Mouse (Mus musculus) fat pad, adult 2 months (tissue): ENCODE measurements around the gene Zfp423.

ENCODE experiments used
- DNase-seq: peaks from one replicate; pipeline ENCODE4 v3.0.0-alpha.2; 2011; ENCODE audit warnings: low read depth, low spot score; ENCODE audit errors: extremely low read depth

Zfp423 gene

GRCm38 (mm10) chr8:87753148-87753547, 206.2 kb downstream of the Zfp423 start:
- DNase-seq, result no peak

GRCm38 (mm10) chr8:87752710-87753109, 206.7 kb downstream of the Zfp423 start:
- DNase-seq, result no peak

- DNase-seq, result no peak
Measured at GRCm38 (mm10) chr8:87747582-87747981, 211.8 kb downstream of the Zfp423 start.

- DNase-seq, result no peak
Measured at GRCm38 (mm10) chr8:87747142-87747541, 212.3 kb downstream of the Zfp423 start.

GRCm38 (mm10) chr8:87746072-87746471, 213.3 kb downstream of the Zfp423 start:
- DNase-seq, result no peak

- DNase-seq, result peak; percentile 47
Measured at GRCm38 (mm10) chr8:87745125-87745698, 214.2 kb downstream of the Zfp423 start.

- DNase-seq, result no peak
Measured at GRCm38 (mm10) chr8:87744556-87744955, 214.8 kb downstream of the Zfp423 start.

- DNase-seq, result peak; percentile 43
Measured at GRCm38 (mm10) chr8:87742016-87742415, 217.4 kb downstream of the Zfp423 start.

- DNase-seq, result no peak
Measured at GRCm38 (mm10) chr8:87740946-87741530, 218.4 kb downstream of the Zfp423 start.

GRCm38 (mm10) chr8:87737900-87738299, 221.5 kb downstream of the Zfp423 start:
- DNase-seq, result peak; percentile 77

GRCm38 (mm10) chr8:87734902-87735301, 224.5 kb downstream of the Zfp423 start:
- DNase-seq, result no peak

- DNase-seq, result no peak
Measured at GRCm38 (mm10) chr8:87734496-87734895, 224.9 kb downstream of the Zfp423 start.

- no peak for DNase-seq
Measured at GRCm38 (mm10) chr8:87731062-87731461, 228.3 kb downstream of the Zfp423 start.

- no peak for DNase-seq
Measured at GRCm38 (mm10) chr8:87723015-87723414, 236.4 kb downstream of the Zfp423 start.

GRCm38 (mm10) chr8:87719137-87719815, 240.1 kb downstream of the Zfp423 start:
- no peak for DNase-seq

- no peak for DNase-seq
Measured at GRCm38 (mm10) chr8:87717445-87717844, 241.9 kb downstream of the Zfp423 start.

- no peak for DNase-seq
Measured at GRCm38 (mm10) chr8:87716726-87717248, 242.6 kb downstream of the Zfp423 start.

GRCm38 (mm10) chr8:87715731-87716682, 243.4 kb downstream of the Zfp423 start:
- DNase-seq, result no peak

GRCm38 (mm10) chr8:87713946-87714345, 245.4 kb downstream of the Zfp423 start:
- DNase-seq, result no peak

GRCm38 (mm10) chr8:87711955-87712354, 247.4 kb downstream of the Zfp423 start:
- no peak for DNase-seq

GRCm38 (mm10) chr8:87708127-87708637, 251.2 kb downstream of the Zfp423 start:
- DNase-seq, result no peak
